Mouse (Mus musculus) CD8-positive naive resting alpha-beta T cell, adult 2 months (primary cell): ENCODE results near the gene Robo3.

ENCODE experiments used
- DNase-seq, 2 experiments: peaks; one replicate each; pipeline ENCODE4 v3.0.0; 2022; ENCODE audit warnings: low read depth in 2 of 2, low spot score in 2 of 2

The Robo3 gene

DNA sequence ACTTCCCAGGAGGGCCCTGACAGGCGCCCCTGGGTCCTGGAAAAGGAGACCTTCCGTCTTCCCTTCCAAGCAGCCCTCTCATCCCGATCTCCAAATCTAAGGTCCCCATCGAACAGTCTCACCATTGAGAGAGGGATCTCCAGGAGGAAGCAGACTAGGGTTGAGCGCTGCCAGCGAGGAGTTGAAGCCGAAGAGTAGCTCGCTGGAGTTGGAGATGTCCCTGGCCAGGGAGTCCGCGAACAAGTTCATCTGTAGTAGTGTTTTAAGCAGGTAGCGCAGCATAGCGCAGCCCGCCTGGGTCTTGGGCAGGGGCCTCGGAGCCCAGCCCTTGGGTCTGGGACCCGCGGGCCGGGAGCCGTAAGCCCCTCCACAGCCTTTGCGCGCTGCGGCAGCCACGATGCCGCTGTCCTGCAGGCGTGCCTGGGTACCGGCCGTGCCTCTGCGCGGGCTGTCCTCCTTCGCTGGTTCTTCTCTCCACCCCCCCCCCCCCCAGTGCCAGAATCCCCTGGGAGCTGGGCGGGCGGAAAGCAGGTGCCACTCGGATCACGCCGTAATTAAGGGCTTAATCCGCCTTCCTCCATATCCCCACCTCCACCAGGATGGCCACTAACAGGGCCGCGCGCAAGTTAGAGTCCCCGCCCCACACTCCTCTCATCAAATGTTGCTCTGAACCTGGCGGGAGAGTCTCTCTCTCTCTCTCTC is at the start of gene Robo3:
Gene Robo3 (minus strand): TSS at position 527 of the 702 bp plus-strand sequence.
- DNase-seq, result no peak

DNA sequence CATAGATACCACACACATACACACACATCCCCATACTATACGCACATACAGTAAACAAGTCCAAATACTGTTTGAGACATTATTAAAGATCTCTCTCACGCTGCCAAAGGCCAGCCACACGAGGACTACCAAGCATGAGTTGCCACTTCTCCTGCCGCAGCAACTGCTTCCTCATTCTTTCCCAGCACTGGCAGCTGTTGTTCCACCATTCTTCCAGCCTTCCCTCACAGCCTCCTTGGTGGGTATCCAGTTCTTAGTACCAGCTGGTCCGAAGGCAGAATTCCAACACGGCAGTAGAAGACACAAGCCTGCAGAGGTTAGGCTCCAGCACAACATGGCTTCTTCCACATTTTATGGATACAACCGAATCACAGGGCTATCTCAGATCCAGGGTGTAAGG is 41.9 kb upstream of the Robo3 start:
- no peak for DNase-seq

DNA sequence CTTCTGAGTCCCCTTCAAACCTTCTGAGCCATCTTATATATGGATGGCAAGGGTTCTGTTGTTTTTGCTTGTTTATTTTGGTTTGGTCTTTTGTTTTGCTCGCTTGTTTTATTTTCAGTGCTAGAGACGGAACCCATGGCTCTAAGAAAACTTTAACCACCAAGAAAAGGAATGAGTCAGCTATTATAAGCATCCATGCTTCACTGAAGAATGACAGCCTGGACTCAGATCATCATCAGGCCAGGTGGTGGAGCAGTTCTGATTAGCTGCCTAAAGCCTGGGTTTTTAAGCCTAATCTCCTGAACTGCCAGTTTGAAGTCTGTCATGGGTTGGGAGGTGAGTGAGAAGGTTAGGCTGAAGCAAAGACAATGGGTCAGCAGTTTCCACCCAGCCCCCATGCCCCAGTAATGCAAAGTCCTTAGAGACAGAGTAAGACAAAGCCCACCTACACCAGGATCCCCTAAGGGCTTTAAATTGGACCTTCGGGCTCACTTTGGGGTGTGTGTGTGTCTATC is 40.6 kb upstream of the Robo3 start:
- DNase-seq, result no peak

DNA sequence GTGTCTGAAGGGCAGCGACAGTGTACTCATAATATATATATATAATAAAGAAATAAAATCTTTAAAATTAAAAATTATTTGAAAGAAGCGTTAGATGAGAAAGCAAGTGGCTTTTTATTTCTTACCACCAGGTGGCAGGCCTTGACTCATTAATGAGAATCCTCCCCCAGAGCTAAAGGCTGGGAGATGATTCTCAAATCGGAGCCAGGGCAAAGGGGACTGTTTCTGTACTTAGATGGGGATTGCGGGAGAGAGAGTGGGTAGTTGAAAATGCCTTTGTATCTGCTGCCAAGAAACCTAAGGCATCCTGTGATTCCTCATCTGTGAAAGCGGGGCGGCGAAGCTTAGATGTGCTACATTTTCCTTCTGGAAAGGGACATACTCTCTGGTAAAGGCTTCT is 29.7 kb upstream of the Robo3 start:
- DNase-seq, result peak; percentile 15 to 29

DNA sequence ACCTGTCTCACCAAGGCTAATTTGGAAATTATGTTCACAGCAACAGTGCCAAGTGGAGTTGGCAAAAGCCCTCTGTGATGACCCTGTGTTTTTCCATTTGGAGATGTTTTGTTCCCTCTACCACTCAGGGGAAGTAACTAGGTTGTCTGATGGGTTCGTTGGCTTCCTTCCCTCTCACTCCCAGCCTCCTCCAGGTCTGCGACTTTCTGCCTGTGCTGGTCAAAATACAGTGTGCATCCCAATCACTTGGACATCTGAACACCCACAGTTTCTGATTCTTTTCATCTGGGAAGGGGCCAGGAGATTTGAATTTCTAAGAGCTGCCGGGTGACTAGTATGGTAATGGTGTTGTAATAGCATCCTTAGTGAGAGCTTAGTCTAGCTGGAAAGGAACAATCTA is 28.5 kb upstream of the Robo3 start:
- no peak for DNase-seq

DNA sequence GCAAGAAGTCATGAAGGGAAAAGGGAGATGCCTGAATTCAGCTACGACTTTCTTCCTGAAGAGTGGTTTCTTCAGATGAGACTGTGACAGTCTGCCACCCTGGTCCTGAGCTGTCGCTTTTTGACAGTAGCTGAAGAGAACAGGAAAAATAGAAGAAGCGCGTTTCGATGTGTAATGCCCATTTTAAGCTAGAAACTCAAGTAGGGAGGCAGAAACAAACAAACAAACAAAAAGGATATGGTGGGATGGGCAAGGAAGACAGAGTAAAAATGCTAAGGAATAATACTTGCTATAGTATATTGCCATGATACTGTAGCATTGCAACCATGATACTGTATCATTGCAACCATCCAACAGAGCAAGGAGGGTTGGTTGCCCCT is 27.9 kb upstream of the Robo3 start:
- no peak for DNase-seq

DNA sequence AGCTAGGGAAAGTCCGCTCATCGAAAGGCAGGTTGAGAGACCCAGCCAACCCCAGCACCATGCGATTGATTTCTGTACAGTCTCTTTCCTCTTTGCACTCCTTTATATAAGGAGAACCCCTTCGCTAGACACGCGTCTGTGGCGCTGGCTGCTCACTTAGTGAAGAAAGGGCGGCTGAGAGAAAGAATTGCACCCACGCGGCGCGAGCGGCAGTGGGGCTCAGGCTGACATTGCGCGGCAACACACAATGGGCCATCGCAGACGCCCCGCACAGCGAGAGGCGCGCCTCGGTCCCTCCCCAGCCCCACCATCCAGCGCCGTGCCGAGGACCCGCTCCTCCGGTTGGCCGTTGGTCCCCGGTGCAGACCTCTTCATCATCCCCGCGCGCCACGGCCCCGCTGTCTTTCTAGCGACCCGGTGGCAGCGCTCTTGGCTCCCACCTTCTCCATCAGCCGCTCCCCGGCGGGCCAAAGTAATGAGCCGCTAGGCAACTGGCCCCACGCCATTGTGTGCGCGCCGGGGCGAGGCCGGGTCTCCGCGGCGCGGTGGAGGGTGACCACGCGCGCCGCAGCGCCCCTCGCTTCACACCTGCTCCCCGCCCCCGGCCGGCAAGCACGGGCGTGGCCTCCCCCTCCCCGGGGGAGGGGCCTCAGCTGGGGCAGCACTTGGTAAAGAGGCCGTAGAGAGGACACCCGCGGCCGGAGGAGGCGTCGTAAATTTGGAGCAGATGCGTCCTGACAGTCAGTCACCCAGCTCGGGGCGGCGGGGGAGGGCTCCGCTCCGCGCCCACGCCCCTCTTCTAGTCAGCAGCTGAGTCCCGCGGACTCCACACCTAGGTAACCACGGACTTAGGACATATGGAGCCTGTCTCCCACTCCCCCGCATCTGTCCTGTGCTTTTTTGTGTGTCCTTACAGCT is 27.3 kb upstream of the Robo3 start:
- no peak for DNase-seq

DNA sequence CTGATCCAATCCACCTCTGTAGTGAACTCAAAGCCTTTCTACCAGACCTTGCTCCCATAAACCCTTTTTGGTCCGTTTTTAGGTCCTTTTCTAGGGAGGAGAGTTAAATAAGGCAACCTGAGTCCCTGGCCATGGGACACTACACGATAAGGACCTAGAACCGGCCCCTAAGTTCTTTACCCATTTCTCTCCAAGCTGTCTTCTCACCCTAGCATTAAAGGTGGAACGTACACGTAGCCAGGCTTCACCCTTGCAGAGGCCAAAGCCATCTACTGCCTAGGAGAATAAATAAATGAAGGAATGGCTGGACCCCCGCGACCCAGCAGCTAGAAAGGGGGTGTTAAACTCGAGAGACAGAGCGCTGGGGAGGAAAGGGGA is 26.6 kb upstream of the Robo3 start:
- DNase-seq, result no peak

DNA sequence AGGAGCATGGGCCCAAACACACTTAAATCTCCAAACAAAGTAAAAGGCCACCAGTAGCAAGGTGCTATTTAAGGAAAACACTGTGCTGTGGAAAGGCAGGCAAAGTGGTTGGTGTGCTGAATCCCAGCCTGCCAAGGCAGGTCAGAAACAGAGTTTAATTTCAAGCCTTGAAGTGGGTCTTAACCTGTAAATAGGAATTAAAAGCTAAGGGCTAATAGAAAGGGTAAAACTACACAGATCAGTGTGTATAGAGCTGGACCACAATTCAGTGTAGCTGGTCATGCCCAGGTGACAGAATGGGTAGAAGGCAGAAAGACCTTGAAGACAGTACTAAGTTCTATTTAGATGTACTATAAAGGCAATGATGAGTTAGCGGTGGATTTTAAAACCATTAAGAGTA is 24.1 kb upstream of the Robo3 start:
- DNase-seq, result no peak

DNA sequence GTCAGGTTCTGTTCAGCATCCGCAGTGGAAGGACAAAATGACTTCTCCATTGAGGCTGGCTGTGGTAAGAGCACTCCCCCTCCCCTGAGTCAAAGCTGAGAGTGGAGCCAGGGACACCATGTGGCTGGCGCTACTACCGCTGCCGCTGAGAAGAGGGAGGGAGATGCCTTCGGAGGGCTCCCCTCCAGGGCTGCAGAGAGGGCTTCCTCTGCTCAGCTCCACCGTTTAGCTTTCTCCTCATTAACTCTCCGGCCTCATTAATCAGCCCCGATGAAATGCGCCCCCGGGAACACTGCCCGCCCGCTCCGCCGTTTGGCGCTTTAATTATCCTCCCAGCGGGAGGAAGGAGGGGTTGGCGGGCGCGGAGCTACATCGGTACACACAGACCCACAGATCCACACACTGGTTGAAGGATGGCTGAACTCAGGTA is 23.4 kb upstream of the Robo3 start:
- no peak for DNase-seq

DNA sequence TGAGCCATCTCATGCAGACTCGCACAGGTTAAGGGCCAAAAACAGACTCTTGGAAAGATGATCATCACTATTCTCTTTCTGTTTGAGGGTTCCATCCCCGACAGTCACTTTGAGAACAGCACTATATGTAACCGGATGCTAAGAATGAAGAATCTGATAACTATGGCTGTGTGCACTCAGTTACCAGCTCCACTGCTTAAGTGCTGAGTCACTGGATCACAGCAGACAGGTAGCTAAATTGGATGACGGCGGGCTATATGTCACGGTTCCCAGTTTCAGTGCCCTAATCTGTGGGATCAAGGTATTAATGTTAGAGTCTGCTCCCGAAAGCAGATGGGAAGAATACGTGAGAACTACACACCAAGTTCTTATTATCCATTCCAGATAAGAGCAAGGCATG is 22.8 kb upstream of the Robo3 start:
- no peak for DNase-seq

DNA sequence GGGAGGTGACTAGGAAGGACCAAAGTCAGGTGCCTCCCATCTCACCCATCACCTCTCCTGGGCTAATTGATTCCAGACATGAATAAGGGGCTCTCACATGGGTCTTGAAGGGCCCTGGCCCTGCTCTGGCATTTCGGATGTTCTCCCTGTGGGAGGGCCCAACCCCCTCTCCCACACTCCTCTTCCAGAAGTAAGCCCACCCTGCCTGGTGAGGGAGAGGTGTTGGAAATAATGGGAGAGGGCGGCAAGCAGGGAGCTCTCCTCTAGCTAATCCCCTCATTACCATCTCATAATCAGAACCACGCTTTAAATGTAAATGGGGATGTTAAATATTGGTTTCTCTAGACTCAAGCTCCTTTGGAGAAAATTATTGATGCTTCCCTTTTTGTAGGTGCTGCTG is 21.9 kb upstream of the Robo3 start:
- no peak for DNase-seq

DNA sequence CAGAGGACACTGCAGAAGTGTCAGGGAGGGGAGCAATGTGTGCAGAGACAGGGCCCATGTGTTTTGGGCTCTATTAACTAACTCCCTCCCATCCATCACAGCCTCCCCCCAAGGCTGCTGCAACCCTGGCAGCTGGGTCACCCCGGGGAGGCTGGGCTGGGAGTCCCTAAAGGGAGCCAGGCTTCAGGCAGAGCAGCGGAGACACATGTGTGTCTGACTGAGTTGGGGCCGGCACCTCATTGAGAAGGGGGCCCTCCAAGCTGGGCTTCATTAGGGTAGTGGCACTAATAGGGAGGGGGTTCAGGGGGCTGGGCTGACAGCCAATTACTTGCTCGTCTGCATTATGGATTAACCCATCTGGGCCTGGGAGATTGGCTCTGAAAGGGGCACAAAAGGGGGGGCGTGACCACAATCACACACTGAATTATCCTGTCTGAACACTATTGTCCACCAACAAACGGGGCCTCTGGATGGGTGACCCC is 21.0 kb upstream of the Robo3 start:
- no peak for DNase-seq

DNA sequence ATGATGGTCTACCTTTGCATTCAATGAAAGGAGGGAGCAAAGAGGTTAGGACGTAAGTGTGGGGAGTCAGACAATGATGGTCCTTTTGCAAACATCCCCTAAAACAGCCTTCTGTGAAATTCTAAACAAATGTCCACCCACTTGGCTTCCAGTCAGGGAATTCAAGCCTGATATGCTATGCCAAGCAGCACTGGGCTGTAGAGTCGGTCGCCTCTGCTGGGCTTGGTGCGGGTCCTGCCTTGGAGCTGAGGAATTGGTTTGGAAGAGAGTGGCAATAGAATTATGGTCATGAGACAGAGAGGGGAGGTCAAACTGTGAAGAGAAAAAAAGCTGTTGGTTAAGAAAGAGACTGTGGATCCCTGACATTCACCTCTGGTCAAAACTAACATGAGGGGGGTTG is 20.3 kb upstream of the Robo3 start:
- DNase-seq, result no peak

DNA sequence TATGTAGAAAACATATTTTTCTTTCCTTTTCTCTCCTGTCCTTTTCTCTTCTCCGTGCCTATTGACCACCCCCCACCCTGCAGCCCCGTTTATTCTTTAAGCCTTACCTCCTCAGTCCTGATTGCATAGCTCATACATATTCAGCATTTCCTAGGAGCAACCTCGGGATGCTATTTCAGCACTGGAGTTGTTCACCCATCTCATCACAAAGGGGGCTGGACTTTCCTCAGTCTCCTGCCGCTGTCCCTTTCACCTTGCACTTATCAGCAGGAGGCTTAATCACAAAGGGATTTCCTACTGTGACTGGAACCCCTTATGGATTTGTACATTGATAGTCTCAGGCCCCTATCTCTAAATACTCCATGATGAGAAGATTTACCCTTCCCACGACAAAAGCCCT is 19.4 kb upstream of the Robo3 start:
- DNase-seq, result no peak

DNA sequence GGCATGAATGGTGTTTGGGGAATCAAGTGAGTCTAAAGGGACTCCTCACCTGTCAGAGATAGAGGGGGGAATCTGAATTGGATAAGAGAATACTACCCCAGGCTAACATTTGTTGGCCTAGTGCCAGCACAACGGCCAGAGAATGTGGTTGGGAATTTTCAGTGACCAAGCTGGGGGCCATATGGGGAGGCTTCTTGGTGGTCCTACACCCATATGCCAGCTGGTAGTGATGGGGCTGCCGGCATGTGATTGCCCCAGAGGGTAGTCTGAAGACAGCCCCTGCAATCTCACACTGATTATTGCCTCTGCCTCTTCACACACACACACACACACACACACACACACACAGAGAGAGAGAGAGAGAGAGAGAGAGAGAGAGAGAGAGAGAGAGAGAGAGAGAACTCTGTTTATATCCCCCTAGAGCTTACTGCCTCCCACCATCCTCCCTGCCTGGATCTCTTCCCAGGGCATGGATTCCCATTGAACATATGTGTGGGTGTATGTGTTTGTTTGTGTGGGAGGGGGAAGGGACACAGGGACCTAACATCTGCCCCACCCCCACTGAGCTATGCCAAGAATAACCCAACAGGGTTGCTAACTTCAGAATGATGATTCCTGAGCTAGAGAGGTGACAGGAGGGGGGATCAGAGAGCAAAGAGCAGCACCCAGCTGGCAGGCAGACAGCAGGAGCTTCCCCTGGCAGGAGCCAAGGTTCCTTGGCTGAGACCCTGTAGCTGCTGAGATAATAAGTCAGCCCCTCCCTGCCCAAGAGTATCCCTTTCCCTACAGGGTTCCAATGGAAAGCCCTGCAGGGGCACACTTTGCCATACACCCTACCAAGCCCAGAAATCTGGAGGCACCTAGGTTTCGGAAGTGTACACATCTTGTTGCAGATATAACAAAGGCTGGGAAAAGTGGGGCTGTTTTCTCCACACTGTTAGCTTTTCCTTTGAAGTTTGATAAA is 5.0 kb upstream of the Robo3 start:
- no peak for DNase-seq

DNA sequence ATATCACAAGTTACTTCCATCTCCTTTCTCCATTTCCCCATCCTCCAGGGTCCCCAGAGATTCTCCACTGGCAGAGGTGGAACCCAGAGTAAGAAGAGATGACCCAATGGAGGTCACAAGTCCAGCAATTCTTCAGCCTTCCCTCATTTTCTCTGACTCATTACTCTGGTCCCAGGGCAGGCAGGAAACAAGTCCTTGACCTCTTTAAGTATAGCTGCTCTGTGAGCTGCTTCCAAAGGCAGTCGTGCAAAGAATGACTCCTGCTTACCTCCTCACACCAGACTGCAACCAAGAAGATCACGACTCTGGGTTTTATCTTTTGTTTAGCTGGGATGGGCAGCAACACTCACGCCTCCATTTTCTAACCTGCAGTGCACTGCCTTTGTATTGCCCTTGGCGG is 2.6 kb upstream of the Robo3 start:
- no peak for DNase-seq

DNA sequence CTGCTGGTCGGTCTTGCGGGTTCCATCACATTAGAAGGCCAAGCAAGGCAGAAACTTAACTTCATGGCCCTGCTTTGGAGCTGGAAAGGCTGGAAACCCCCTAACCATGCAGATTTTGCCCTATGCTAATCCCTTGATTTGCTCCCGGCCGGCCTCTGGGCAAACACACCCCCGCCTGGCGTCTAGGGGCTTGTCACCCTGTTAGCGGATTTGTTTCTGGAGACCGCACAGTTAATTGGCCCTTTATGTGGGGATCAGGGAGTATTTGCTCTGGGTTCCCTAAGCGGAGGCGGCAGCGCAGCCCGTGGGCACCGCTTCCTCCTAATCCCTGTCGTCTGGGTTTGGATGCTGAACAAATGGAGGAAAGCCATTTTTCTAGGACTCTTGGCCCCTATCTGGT is 1.9 kb upstream of the Robo3 start:
- DNase-seq, result no peak

DNA sequence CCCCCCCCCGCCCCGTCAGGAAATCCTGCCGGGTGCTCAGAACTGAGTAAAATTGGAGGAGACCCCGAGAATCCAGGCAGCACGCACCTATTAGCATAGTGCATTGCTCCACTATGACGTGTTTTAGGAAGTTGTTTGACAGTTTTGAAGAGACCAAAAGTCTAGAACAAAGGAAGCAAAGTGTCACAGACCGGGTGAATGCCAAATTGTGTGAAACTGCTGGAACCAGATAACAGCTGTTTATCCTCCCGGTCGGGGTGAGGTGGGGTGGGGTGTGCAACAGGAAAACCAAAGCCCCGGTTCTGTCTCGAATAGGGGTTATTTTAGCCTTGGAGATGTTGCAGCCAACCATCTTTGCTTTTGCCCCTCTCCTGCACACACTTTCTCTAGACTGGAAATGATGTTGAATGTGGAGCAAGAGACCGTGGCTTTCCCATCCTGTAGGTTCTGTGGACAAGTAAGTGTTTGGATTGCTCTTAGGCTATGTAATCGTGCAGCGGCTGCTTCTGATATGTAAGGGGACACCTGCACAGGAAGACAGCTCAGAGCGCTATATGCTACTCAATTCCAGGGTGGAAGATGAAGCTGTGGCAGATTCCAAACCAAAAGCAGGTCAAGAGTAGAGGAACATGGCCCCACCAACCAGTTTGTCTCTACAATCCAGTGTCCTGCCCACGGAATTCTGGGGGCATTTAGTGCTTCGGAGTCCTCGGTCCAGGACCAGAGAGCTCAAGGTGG is 946 bp upstream of the Robo3 start:
- DNase-seq, result no peak

DNA sequence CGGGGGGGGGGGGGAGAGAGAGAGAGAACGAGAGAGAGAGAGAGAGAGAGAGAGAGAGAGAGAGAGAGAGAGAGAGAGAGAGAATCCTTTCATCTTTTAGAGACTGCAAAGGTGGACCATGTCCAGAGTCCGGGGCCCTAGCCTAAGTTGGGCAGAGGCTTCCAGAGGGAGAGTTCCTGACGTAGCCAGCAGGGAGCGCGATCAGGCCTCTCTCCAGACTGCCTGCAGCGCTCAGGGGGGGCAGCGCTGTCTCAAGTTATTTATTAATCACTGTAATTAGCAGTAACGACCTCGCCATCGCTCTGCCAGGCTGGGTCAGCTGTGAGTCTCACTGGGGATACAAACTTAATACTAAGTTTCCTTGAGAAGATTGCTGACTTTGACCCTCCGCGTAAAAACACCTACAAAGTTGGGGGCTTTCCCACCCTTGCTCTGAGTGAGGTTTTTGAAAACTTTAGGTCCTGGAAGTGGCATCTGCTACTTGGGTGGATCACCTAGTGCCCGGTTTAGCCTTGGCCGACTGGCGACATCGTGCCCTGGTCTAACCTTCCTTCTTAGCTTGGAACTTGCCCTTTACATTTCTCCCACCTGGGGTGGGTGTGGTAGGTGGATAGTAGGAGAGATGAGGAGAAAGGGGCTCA is 900 bp downstream of the Robo3 start:
- DNase-seq, result no peak
